Mouse (Mus musculus) frontal cortex, adult (tissue): ENCODE results near the gene Atp2b2.

Experiments
- ATAC-seq: cut with Nextera tagmentation; 2 replicates; pipeline ENCODE4 v1.9.2; 2017; ENCODE audit warnings: mild to moderate bottlenecking, moderate library complexity, mixed read lengths; ENCODE audit not compliant: low TSS enrichment

Gene Atp2b2

GRCm38 (mm10) chr6:113942355-113942754, 100.1 kb downstream of the Atp2b2 start:
- no peak for ATAC-seq

DNA sequence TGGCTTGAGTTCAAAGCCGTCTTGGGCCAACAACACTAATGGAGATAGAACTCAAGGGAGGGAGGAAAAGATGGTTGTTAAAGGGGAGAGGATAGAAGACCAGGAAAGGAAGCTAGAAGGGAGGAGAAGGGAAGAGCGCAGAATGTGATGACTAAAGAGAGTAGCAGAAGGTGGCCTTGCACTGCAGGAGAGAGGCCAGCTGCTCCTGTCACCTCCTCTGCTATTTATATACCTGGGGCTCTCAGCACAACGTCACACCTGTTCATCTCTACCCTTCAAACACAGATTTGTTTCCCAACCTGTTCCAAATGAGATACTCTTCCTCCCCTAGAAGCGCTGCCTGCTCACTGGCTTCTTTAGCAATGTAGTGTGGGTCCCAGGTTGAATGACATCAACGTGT, 101.1 kb downstream of the Atp2b2 start:
- ATAC-seq: no peak

- no peak for ATAC-seq
Measured at GRCm38 (mm10) chr6:113939442-113939841, 103.0 kb downstream of the Atp2b2 start.

DNA sequence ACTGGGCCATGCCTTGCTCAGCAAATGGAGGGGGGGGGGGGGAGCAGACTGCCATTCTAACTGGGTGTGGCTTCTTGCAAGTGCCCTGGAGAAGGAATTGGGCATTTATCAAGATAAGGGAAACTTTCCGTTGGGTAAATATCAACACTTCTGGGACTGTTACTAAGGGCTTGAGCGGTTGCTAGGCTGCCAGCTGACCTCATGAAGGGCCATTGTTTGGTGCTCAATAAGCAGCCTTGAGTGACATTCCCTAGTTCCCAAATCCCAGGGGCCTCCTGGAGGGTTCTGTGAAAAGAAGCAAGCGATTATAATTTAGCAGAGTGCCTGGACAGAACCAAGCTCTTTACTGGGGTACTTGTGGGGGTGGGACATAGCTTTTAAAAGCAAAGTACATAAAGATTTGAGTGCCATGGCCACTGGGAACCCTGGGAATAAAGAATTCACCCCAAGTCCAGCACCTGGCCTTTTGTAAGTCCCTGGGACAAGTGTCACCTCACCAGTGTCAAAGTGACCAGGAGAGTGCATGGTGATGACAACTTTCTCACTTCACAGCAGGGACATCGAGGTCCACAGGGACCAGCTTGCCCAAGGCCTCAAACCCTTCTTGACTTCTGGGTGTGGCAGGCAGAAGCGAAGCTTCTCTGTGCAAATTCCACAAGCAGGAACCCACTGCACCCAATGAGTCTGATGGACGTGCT, 105.5 kb downstream of the Atp2b2 start:
- no peak for ATAC-seq

- peak; percentile 22; the same call in 1 of the 2 replicates for ATAC-seq
Measured at GRCm38 (mm10) chr6:113936111-113936510, 106.3 kb downstream of the Atp2b2 start.

GRCm38 (mm10) chr6:113934692-113935091, 107.7 kb downstream of the Atp2b2 start:
- ATAC-seq: peak; percentile 74

- ATAC-seq: no peak
Measured at GRCm38 (mm10) chr6:113933261-113934151, 108.9 kb downstream of the Atp2b2 start.

- ATAC-seq: peak; percentile 39
Measured at GRCm38 (mm10) chr6:113929191-113929875, 113.1 kb downstream of the Atp2b2 start.

DNA sequence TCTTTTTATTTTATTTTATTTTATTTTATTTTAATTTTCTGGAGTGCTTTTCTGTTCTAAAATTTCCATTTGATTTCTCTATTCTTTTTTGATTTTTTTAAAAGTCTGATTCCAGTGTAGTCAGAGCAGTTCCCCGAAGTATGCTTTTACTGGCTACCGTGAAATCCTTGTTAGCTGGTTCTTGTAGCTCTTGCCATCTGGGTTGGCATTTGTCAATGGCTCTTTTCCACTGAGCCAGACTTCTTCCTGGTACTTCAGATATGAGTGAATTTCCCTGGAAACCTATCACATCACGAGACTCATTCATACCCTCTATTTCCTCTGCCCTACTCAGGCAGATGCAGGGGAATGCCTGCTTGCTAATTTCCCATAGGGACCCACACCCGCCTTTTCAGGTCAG, 119.2 kb downstream of the Atp2b2 start:
- ATAC-seq: peak; percentile 44; the same call in 1 of the 2 replicates

GRCm38 (mm10) chr6:113920466-113920865, 121.9 kb downstream of the Atp2b2 start:
- ATAC-seq: peak; percentile 66

DNA sequence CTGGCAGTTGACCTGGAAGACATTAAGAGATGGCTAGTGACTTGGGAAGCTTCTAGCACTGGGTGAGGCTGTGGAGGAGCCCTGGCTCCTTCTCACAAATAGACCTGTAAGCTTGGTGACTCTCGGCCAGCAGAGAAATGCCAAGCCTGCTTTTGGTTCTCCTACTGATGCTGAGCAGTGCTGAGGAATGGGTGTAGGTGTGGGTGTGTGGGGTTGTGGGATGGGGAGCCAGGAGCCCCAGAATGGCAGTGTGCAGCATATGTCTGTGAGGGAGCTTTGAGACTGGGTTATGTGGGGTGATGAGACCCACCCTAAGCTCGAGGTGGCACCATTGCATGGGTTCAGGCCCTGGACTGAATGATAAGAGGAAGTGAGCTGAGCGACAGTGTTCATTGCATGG, 129.7 kb downstream of the Atp2b2 start:
- peak; percentile 69 for ATAC-seq

GRCm38 (mm10) chr6:113911094-113911493, 131.3 kb downstream of the Atp2b2 start:
- ATAC-seq: no peak

- ATAC-seq: no peak
Measured at GRCm38 (mm10) chr6:113910411-113911055, 131.9 kb downstream of the Atp2b2 start.

DNA sequence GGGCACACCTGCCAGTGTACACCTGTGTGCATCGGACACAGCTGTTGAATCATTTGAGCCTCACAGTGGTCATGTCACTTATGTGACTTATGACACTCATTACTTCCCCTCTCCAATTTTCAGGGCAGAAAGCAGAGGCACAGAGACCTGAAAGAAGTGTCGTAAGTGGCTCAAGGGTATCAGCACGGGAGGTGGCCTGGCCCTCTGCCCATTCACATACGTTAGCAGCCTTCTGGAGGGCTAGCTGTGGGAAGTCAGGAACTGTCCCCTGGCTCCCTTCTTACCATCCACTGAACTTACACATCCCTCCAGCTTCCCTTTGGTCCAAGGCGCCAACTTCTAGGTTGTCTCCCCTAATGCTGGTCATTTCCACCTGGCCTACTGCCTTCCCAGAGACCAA, 132.6 kb downstream of the Atp2b2 start:
- no peak for ATAC-seq

- ATAC-seq: peak; percentile 18; the same call in 1 of the 2 replicates
Measured at GRCm38 (mm10) chr6:113908066-113908465, 134.3 kb downstream of the Atp2b2 start.

DNA sequence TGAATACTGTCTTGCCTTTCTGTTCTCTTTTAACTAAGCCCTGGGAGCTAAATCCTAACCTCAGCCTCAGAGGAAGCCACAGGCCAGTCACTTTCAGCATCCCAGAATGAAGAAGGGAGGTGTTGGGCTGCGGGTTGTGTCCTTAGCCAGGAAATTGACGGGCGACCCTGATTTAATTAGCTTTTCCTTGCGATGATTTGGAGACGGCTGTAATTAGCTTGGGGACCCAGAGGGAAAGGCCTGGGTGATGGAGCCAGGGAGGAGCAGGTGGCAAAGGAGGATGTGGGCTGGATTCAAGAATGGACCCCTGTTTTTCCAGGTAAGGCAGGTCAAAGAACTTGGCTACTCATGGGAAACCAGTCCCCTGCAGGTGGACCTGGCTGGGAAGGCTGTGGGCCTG, 138.0 kb downstream of the Atp2b2 start:
- ATAC-seq: no peak

GRCm38 (mm10) chr6:113896023-113896422, 146.4 kb downstream of the Atp2b2 start:
- ATAC-seq: no peak

DNA sequence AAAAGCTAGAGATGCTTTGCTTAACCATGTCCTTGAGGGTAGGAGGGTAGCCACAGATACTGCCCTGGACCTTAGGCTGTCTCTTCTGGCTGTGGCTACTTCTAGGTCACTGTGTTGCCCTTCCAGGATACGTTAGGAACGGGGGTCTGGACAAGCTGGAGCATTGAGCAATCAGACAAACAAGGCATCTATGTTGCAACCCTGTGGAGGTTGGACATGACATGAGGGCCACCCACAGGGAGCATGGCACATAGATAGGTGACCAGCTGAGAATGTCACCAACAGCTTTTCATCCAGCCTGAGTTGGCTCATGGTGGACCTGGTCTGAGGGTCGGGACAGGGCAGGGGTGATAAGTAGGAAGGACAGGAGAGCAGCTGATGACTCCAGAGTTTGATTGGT, 148.4 kb downstream of the Atp2b2 start:
- ATAC-seq: no peak

DNA sequence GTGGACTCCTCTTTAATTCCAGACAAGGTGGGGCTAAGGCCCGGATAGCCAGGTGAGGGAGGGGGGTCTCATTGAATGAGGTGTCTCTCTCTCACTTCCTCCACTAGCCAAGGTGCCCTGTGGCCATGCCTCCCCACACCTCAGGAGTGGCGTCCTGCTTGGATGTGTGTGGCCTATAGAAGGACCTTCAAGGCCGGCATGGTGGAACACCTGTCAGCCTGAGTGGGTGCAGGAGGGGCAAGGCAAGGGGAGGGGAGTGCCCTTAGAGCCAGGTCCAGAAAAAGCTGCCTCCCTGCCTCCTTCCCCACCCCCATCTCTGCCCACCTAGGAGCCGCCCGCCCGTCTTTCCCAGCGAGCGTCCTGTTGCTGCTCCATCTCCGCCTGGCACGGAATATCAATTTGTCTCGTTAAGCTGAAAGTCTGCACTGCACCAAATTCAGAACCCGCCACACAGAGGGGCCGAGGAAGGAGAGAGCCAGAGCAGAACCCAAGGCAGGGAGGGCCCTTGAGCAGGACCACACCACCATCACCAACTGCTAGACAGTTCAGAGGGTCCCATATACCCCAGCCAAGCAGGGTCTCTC, 150.2 kb downstream of the Atp2b2 start:
- no peak for ATAC-seq

DNA sequence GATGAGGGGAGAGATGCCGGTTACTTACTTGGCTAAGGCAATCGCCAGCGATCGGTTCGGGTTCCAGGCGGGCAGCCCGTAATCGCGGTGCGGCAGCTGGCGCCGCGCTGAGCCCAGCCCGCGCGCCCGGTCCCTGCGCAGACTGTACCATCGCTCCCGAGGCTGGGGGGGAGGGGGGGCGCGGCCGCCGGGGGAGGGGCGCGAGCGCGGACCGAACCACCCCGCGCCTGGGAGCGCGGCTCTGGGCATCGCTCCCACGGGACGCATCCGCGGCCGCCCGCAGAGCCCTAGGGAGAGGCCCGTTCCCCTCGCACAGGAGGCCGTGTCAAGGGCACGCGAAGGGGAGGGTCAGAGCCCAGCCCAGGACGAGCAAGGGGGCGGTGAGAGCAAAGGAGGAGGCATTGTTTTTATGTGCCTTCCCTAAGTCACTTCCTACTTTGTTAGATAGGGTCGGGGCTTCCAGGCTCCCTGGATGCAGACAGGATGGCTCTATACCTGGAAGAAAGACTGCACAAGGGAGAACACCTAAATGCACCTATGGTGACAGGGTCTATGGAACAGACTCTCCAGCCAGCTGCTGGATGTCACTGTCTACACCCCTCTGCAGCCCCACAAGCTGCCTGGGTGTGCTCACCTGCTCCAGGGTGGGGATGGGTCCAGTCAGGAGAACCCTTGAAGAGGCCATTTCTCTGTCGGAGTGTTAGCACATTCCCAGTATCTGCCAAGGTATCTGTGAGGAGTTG, 151.0 kb downstream of the Atp2b2 start:
- peak; percentile 41 for ATAC-seq

GRCm38 (mm10) chr6:113890858-113891213, 151.6 kb downstream of the Atp2b2 start:
- ATAC-seq: no peak; the same call in 1 of the 2 replicates
